Mouse (Mus musculus) liver, embryonic 14.5 days (tissue): ENCODE measurements around the gene Slc7a15.

Experiments
- CTCF ChIP-seq: IDR thresholded peaks from 2 replicates; pipeline ENCODE4 v1.5.1; 2016; ENCODE audit warnings: antibody characterized with exemption, low read depth, control low read depth
- EP300 ChIP-seq: IDR thresholded peaks from 2 replicates; pipeline ENCODE4 v1.6.1; 2016; ENCODE audit warnings: antibody characterized with exemption, low read depth

DNA sequence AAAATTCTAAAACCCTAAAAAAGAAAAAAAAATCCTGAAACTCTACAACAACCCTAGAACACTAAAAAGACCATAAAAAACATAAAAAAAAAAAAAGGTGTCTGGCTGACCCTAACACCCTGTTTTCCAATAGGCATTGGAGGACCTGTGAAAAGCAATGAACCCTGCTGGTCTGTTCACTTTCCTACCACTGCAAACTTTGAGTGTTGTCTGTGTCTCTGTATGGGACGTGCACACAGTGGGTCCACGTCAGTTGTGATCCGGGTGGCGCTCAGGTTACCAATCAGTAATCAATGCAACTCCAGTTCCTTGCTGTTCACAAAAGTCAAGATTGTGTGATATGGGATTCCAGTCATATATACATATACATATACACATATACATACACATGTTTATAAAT lies 36.7 kb upstream of the Slc7a15 start:
- TF ChIP-seq EP300, result no peak
- TF ChIP-seq CTCF, result no peak
